Mouse (Mus musculus) forebrain, embryonic 13.5 days (tissue): ENCODE measurements at regions not wholly inside any gene's neighbourhood (a gene's known extent, or its start where the extent isn't known, plus 50 kb on each side); places are given as distances from the start of the nearest gene placed in this dataset.

Experiments
- ATAC-seq: fragments of 200-750 bp; cut with Nextera tagmentation; 2 replicates; pipeline ENCODE4 v1.8.0; 2017
- H3K27ac ChIP-seq: fragments of 300-500 bp; sonication (generic); 2 replicates; pipeline ENCODE4 v1.5.1; 2015; ENCODE audit warnings: inconsistent platforms, mild to moderate bottlenecking, moderate library complexity
- H3K27me3 ChIP-seq: fragments of 300-500 bp; sonication (generic); 2 replicates; pipeline ENCODE4 v1.6.1; 2015; ENCODE audit warnings: mild to moderate bottlenecking, inconsistent platforms
- H3K36me3 ChIP-seq: fragments of 300-500 bp; sonication (generic); 2 replicates; pipeline ENCODE4 v1.6.1; 2015; ENCODE audit warnings: mild to moderate bottlenecking, inconsistent platforms; ENCODE audit not compliant: poor library complexity, severe bottlenecking
- H3K4me1 ChIP-seq: fragments of 300-500 bp; sonication (generic); 2 replicates; pipeline ENCODE4 v1.6.1; 2015; ENCODE audit warnings: inconsistent platforms
- H3K4me2 ChIP-seq: fragments of 300-500 bp; sonication (generic); 2 replicates; pipeline ENCODE4 v1.6.1; 2015; ENCODE audit warnings: inconsistent platforms, mild to moderate bottlenecking, moderate library complexity
- H3K4me3 ChIP-seq: fragments of 300-500 bp; sonication (generic); 2 replicates; pipeline ENCODE4 v1.5.1; 2015; ENCODE audit warnings: mild to moderate bottlenecking, inconsistent platforms
- H3K9ac ChIP-seq: fragments of 300-500 bp; sonication (generic); 2 replicates; pipeline ENCODE4 v1.6.1; 2015; ENCODE audit warnings: mild to moderate bottlenecking, inconsistent platforms
- H3K9me3 ChIP-seq: fragments of 300-500 bp; sonication (generic); replicated peaks from 2 replicates; pipeline ENCODE4 v1.6.1; 2016; ENCODE audit warnings: inconsistent platforms
- WGBS: fragments of 180-500 bp; shearing (Covaris S2); methylation state at CpG from one replicate; pipeline ENCODE4 v1.1.7; 2015; 5-methylcytosine and 5-hydroxymethylcytosine counted together

DNA sequence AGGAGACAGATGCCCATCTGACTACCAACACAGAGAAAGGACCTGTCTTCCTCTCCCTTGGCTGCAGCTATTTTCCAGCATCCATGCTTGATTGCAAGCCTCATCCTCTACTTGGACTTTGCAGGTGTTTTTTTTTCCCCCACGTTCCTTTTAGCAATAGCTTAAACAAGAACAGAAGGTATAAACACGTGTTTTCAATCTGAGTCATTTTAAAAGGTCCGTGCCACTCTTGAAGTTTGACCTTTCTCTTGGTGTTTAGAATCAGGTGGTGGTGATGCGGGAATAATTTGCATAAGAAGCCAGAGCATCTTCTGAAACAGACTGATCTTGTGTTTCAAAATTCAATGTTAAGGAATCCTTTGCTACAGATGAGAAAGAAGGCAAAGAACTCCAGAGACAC is 86.3 kb upstream of the App start:
- Histone ChIP-seq H3K9ac (no peak overlapping the region), H3K27ac (no peak overlapping the region), H3K4me3 (no peak overlapping the region), H3K4me1 (no peaks in the 10 kb centered on the region), H3K4me2 (no peak overlapping the region), H3K9me3 (no peaks in the 10 kb centered on the region), H3K36me3 (no peaks in the 10 kb centered on the region), H3K27me3 (no peaks in the 10 kb centered on the region)
- 72% methylated on average over 4 of the region's 4 CpGs for WGBS
- ATAC-seq: no peak

- no peaks in the 10 kb centered on the region for H3K4me1 ChIP-seq
- H3K4me2 ChIP-seq: no peak overlapping the region
- 85% methylated on average over 1 of the region's 1 CpGs for WGBS
- no peaks in the 10 kb centered on the region for H3K36me3 ChIP-seq
- H3K27ac ChIP-seq: no peak overlapping the region
- no peaks in the 10 kb centered on the region for H3K9me3 ChIP-seq
- no peak overlapping the region for H3K9ac ChIP-seq
- H3K4me3 ChIP-seq: no peak overlapping the region
- no peaks in the 10 kb centered on the region for H3K27me3 ChIP-seq
- no peak for ATAC-seq
Observed at GRCm38 (mm10) chr16:85247301-85247700, 73.7 kb upstream of the App start.

DNA sequence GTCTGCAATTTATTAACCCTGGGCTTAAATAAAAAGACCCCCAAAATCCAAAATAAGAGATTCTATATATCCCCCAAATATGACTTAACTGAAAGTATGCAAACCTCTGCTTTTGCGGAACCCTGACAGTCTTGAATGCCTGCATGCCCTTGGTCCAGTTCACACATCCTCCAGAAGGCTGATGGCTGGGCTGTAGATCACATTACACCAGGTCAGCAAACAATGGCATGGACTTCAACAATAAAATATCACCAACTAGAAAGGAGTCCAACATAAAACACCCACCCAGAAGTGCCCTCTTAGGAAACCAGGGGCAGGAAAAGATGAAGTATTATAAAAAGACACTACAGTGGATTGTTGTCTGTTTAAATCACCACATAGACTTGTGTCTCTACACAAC is 59.5 kb upstream of the App start:
- WGBS: 91% methylated on average over 1 of the region's 1 CpGs

DNA sequence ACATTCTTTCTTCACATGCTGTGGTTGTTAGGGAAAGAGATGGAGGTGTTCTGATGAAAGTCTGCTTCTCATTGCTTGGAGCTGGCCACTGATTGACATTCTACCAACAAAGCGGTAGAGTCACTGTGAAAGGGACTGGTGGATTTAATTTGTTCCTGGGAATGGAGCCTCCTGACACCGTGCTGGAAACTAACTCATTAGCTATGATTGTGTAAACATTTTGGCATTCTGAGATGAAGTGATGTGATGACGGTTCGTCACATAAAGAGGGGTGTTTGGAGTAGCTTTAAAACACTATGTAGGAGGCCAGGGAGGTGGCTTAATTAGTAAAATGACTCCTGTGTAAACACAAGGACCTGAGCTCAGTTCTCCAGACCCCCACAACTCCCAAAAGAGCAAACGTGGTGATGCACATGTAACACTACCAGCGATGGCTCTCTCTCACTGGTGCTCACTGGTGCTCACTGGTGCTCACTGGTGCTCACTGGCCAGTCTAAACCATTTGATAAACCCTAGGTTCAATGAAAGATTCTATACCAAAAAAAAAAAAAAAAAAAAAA is 58.4 kb upstream of the App start:
- peak; percentile 57; the same call in 1 of the 2 replicates for ATAC-seq
- no peak overlapping the region for H3K27ac ChIP-seq
- H3K9ac ChIP-seq: no peak overlapping the region
- no peaks in the 10 kb centered on the region for H3K9me3 ChIP-seq
- no peak overlapping the region for H3K4me2 ChIP-seq
- H3K36me3 ChIP-seq: no peaks in the 10 kb centered on the region
- H3K27me3 ChIP-seq: no peaks in the 10 kb centered on the region
- WGBS: 54% methylated on average over 6 of the region's 6 CpGs
- no peaks in the 10 kb centered on the region for H3K4me1 ChIP-seq
- H3K4me3 ChIP-seq: no peak overlapping the region

More for the DNA sequence above, 59.5 kb upstream of the App start:
- H3K9me3 ChIP-seq: no peaks in the 10 kb centered on the region
- no peaks in the 10 kb centered on the region for H3K27me3 ChIP-seq
- no peak overlapping the region for H3K4me3 ChIP-seq
- H3K27ac ChIP-seq: no peak overlapping the region
- H3K4me1 ChIP-seq: no peaks in the 10 kb centered on the region
- no peak overlapping the region for H3K4me2 ChIP-seq
- no peaks in the 10 kb centered on the region for H3K36me3 ChIP-seq
- no peak for ATAC-seq
- H3K9ac ChIP-seq: no peak overlapping the region

DNA sequence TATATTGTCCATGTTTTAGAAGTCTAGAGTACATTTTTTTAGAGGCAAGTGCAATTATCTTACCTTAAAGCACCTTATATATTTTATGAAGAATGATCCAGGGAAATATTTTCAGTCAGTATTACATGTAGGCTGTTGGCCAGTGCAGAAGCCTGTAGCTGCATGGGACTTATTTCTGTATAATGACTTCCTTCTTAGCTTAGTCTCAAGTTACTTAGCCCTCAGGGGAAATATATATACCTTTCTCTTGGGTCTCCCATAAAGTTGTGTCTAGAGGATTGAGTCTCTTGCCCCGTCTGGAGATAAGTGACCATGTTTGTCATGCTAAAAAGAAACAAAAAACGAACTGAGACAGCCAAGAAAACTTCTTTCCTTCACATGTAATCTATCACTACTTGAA is 57.8 kb upstream of the App start:
- no peak overlapping the region for H3K4me3 ChIP-seq
- ATAC-seq: no peak
- H3K27me3 ChIP-seq: no peaks in the 10 kb centered on the region
- no peaks in the 10 kb centered on the region for H3K9me3 ChIP-seq
- 75% methylated on average over 2 of the region's 2 CpGs for WGBS
- H3K4me2 ChIP-seq: no peak overlapping the region
- no peak overlapping the region for H3K9ac ChIP-seq
- H3K27ac ChIP-seq: no peak overlapping the region
- H3K36me3 ChIP-seq: no peaks in the 10 kb centered on the region
- H3K4me1 ChIP-seq: no peaks in the 10 kb centered on the region

DNA sequence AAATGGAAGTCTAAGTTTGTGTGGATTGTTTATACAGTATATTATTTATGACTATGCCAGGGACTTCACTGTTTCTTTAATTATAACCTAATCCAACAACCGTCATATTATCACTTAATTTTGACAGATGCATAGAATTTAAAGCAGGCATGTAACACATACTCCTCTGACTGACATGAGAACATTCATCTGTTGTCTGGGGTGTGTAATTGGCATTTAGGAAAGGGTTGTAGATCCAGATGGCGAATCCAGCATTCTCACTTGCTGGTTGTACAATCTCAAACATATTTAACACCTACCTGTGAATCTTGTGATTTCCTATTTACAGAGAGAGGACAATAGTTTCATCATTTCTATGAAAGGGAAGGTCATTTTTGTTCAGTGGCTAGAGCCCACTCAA is 50.8 kb upstream of the App start:
- Histone ChIP-seq H3K36me3 (no peaks in the 10 kb centered on the region), H3K4me2 (no peak overlapping the region), H3K4me1 (no peaks in the 10 kb centered on the region), H3K9me3 (no peaks in the 10 kb centered on the region), H3K4me3 (no peak overlapping the region), H3K9ac (no peak overlapping the region), H3K27ac (no peak overlapping the region), H3K27me3 (no peaks in the 10 kb centered on the region)
- 78% methylated on average over 2 of the region's 2 CpGs for WGBS
- peak; percentile 65; the same call in 1 of the 2 replicates for ATAC-seq
